Mouse (Mus musculus): ENCODE results near the gene Notch1. TPM values are rescaled to one million over a fixed set of nuclear protein-coding genes. Genes with fewer than 3 reads are reported as not detected.

Notch1 gene
- 10.2 and 14.7 TPM in 2 replicates for polyA plus RNA-seq (2012; rRNA removed; ENCODE audit: low replicate concordance)

GRCm38 (mm10) chr2:26516275-26516674 is at the start of gene Notch1:
TSS of gene Notch1 (minus strand) at chr2:26516663.

GRCm38 (mm10) chr2:26444946-26445665 is 71.4 kb downstream of the Notch1 start, which contains the start of gene Sec16a:
TSS of gene Sec16a (minus strand) at chr2:26445216.

GRCm38 (mm10) chr2:26408515-26409356 is 107.7 kb downstream of the Notch1 start, which contains the start of gene Inpp5e:
TSS of gene Inpp5e (minus strand) at chr2:26409203.

Other genes with a start within 250 kb of the Notch1 start
- gene Ccdc187, start 222.1 kb downstream of the Notch1 start, polyA plus RNA-seq (2012; rRNA removed; ENCODE audit: low replicate concordance), result 0.17 and 0.49 TPM in 2 replicates
- gene Gpsm1, start 201.1 kb downstream of the Notch1 start, polyA plus RNA-seq (2012; rRNA removed; ENCODE audit: low replicate concordance), result 8.5 and 9.0 TPM in 2 replicates
- 20.7 and 26.3 TPM in 2 replicates for gene Dnlz, start 164.6 kb downstream of the Notch1 start, polyA plus RNA-seq (2012; rRNA removed; ENCODE audit: low replicate concordance)
- gene Card9, start 155.7 kb downstream of the Notch1 start, polyA plus RNA-seq (2012; rRNA removed; ENCODE audit: low replicate concordance), result 2.8 and 3.7 TPM in 2 replicates
- 19.9 and 28.1 TPM in 2 replicates for gene Snapc4, start 136.0 kb downstream of the Notch1 start, polyA plus RNA-seq (2012; rRNA removed; ENCODE audit: low replicate concordance)
- gene Entr1, start 127.3 kb downstream of the Notch1 start, polyA plus RNA-seq (2012; rRNA removed; ENCODE audit: low replicate concordance), result 46.8 and 50.7 TPM in 2 replicates
- 11.9 and 37.6 TPM in 2 replicates for gene Pmpca, start 127.3 kb downstream of the Notch1 start, polyA plus RNA-seq (2012; rRNA removed; ENCODE audit: low replicate concordance)
- 11.2 and 15.5 TPM in 2 replicates for gene Inpp5e, start 107.5 kb downstream of the Notch1 start, polyA plus RNA-seq (2012; rRNA removed; ENCODE audit: low replicate concordance)
- gene Sec16a, start 71.4 kb downstream of the Notch1 start, polyA plus RNA-seq (2012; rRNA removed; ENCODE audit: low replicate concordance), result 53.8 and 75.0 TPM in 2 replicates
- 110 and 122 TPM in 2 replicates for gene Egfl7, start 63.4 kb upstream of the Notch1 start, polyA plus RNA-seq (2012; rRNA removed; ENCODE audit: low replicate concordance)
- gene Gm20532, start 70.0 kb upstream of the Notch1 start, polyA plus RNA-seq (2012; rRNA removed; ENCODE audit: low replicate concordance), result not detected in 2 replicates
- 242 and 435 TPM in 2 replicates for gene Agpat2, start 87.8 kb upstream of the Notch1 start, polyA plus RNA-seq (2012; rRNA removed; ENCODE audit: low replicate concordance)
- gene Fam69b, start 111.8 kb upstream of the Notch1 start, polyA plus RNA-seq (2012; rRNA removed; ENCODE audit: low replicate concordance), result 5.5 and 9.1 TPM in 2 replicates
- gene Lcn4, start 154.6 kb upstream of the Notch1 start, polyA plus RNA-seq (2012; rRNA removed; ENCODE audit: low replicate concordance), result not detected in 2 replicates

All from duodenum, adult 2 months (tissue).